Mouse (Mus musculus): ENCODE measurements at regions not wholly inside any gene's neighbourhood (a gene's known extent, or its start where the extent isn't known, plus 50 kb on each side); places are given as distances from the start of the nearest gene placed in this dataset.

DNA sequence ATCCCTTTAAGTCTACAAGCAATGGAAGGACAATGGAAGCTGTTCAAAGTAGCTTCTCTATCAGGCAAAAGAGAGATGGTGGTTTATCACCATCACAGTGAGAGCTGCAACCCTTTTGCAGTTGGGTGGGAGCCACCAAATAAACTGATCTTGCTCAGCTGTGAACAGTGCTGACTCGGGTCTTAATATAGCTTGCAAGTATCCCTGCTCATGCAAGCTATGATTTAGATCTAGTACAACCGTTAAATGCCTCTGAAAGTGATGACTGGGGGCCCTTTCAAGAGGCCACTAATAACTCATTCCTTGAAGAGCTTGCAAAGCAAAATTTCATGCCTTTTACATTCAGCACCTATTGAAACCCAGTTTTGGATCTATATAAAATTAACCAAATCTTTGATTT is 1154.5 kb upstream of the Lrrtm3 start:
- CTCF ChIA-PET, result no interaction called here
- POLR2A ChIA-PET, result no interaction called here

DNA sequence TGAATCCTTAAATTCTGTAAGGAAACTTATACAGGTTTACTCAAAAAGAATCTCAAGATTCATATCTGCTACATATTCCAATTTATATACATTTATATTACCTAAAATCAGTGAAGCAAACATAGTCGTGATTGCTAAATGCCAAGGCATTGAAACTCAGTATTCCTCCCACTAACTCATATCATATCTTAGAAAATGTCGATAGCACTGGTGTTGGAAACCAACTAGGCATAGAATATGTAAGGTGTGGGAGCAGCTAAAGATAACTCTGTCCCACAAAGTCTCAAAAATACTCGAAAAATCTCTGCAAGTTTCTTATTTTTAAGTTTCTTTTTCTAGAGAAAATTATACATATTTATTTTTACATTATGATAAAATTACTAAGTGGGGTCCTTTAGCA is 1134.1 kb upstream of the Lrrtm3 start:
- ChIA-PET POLR2A (no interaction called here), CTCF (no interaction called here)

DNA sequence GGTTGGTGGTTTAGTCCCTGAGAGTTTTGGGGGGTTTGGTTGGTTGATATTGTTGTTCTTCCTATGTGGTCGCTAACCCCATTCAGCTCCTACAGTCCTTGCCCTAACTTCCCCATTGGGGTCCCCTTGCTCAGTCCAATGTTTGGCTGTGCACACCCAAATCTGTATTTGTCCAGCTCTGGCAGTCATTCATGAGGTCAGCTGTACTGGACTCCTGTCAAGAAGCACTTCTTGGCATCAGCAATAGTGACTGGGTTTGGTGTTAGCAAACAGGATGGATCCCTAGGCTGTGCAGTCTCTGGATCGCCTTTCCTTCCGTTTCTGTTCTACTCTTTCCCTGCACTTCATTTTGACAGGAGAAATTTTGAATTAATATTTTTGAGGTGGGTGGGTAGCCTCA is 1131.1 kb upstream of the Lrrtm3 start:
- CTCF ChIA-PET, result no interaction called here
- POLR2A ChIA-PET, result no interaction called here

DNA sequence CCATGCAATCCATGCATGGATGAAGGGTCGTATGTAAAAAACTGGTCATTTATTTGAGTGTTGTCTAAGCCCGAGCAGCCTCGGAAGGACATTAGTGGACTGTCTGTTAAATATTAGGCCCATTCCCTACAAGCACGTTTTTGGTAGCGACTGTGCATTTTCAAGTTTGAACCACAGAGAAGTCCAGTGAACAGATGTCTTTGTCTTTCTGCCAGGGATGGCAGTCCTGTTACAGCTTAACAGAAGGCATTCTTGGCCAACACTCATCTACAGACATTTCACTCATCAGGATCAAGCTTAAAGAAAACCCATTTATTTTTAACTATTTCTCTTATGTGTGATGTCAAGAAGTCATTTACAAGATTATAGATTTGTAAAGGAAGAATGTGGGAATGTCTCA is 1129.2 kb upstream of the Lrrtm3 start:
- ChIA-PET CTCF (no interaction called here), POLR2A (no interaction called here)

DNA sequence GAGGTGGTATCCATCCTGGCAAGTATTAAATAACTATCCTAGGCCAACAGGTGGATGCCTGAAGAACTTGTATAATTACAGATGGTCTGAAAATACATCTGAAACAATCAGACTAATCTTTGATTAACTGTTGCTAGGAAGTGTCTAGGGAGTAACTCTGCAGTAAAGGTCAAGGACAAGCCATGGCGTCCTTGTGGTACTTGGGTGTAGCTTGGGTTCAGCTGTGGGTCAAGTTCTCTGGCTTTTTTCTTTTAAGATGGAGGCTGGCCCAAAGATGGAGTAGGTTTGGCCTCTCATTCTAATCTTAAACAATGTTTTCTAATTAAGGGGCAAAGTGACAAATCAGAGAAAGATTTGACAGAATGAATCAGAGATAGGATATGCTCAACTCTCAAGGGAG is 1126.1 kb upstream of the Lrrtm3 start:
- ChIA-PET CTCF (no interaction called here), POLR2A (no interaction called here)

DNA sequence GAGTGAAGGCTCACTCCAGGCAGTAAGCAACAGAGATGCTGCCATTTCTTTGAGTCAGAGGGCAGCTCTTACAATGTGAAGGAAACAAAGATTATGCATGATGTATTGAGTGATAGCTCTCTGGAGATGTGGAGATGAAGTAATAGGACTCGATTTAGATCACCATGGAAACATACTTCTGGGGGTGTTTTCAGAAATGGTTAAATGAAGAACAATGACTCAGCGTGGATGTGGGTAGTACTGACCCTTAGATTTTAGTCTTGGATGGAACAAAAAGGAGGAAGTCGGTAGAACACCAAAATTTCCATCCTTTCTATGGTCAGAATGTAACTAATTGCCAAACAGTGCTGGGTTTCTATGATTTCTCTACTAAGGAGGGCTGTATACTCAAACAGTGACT is 1125.1 kb upstream of the Lrrtm3 start:
- POLR2A ChIA-PET, result no interaction called here
- CTCF ChIA-PET, result no interaction called here

DNA sequence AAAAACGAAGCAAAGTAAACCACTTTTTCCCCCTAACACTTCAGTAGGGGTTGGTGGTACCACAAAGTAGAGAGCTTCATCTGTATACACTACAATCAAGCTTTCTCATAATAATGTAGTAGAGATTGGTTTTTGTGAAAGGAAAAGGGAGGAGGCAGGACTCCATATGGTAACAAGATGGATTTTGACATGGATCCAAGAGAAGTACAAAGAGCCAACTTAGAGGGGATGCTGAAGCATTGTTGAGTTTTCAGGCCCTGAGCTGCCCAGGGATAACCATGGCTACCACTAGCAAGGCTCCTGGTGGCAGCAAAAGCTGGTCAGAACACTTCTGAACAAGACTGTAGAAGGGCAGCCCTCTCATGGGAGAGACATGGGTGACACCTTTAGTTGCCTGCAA is 1093.6 kb upstream of the Lrrtm3 start:
- CTCF ChIA-PET, result no interaction called here
- POLR2A ChIA-PET, result no interaction called here

DNA sequence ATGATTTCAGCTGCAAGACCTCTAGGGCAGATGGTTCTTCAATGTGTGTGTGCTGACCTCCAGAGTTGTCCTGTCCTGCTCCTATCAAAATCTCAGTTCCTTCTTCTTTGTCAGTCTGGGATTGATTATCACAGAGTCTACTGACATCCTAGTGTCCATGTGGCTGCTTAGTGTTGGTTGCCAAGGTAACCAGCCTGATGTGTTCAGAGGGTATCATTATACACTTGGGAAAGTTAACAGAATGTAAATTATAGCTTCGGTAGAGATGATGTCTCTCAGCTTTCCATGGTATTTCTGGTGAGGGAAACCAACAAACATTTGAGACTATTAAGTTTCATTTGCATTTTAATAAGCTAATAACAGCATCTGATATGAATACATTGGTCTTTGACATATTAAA is 1092.5 kb upstream of the Lrrtm3 start:
- POLR2A ChIA-PET, result no interaction called here
- CTCF ChIA-PET, result interaction anchor here in 1 of 4 experiments (0.6 kb wide), 1 partner anchor 502 kb away, joined by 4 read pairs; no protein-coding TSS in a partner anchor

DNA sequence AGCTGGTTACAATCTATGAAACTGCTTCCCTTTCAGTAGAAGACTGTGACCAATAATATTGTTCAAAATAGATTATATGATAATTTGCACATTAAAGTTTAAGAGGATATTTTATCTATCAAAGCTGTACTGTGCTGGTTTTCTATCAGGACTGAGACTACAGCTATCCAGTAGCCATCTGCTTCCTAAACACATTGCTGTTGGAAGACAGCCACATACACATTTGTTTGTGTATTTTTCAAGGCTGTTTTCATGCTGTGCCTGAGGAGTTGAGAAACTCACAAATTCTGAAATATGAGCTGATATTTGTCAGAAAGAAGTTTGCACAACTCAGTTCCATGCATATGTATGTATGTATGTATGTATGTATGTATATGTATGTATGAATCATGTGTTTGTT is 1089.0 kb upstream of the Lrrtm3 start:
- POLR2A ChIA-PET, result no interaction called here
- CTCF ChIA-PET, result interaction anchor here in 1 of 4 experiments (0.7 kb wide), 1 partner anchor 311 kb away, joined by 3 read pairs; no protein-coding TSS in a partner anchor

DNA sequence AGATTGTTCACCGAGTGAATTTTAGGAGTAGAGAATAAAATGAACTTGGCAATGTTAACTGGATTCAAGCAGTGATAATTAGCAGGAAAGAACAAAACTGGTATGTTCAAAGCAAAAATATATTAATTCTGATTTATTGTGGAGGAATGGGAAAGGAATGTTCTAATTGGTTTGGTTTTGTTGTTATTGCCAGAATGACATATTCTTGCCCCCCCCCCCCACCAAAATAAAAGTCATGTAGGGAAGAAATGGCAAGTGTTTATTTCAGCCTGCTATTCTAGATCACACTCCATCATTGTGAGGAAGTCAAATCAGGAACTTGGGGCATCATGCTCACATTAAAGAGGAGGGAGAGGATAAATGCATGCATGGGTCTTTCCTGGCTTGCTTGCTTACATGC is 1064.1 kb upstream of the Lrrtm3 start:
- CTCF ChIA-PET, result no interaction called here
- POLR2A ChIA-PET, result no interaction called here

DNA sequence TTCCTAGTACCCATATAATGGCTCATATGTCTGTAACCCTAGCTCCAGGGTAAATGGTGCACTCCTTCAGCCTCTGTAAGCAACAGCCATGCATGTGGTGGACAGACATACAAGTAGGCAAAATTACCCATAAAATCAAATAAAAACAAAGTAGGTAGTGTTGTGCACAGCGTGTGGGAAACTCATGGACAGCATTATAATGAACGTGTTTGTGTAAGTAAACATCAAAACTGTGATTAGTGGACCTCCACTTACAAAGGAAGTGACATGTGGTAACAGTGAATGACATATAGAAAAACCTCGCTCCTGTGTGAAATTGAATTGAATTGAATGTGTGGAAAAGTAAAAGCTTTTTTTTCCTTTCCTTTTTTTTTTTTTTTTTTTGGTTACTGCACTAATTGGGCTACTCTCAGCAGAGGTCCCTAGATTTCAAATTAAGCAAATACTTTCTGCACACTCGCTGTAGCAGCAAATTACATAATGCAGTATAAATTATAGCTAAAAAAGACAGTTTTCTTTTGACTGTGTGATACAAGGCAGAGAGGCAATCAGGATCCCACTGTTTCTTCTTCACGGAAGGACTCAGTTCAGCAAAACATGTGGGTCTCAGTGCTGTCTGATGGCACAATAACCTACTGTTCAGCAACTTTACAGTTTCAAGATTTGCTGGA is 1035.0 kb upstream of the Lrrtm3 start:
- CTCF ChIA-PET, result interaction anchor here in 1 of 4 experiments (0.7 kb wide), 1 partner anchor 1106 kb away, joined by 10 read pairs; no protein-coding TSS in a partner anchor
- POLR2A ChIA-PET, result no interaction called here

DNA sequence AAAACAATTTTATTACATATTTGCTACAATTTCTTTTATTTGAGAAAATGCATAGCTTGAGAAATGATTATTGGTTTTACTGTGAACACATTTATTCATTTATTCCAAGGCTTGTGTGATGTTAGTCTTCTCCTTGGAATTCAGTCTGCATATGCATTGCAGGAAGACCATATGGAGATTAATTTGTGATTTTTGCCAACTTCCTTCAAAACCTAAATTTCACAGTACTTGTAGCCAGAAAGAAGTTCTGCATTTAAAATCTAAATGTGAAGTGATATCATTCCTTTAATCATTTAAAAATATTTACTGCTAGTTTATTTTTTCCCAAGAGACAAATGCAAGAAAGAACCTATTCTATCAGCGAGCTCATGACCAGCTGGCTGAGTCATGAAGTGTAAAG is 1028.1 kb upstream of the Lrrtm3 start:
- ChIA-PET CTCF (no interaction called here), POLR2A (no interaction called here)

DNA sequence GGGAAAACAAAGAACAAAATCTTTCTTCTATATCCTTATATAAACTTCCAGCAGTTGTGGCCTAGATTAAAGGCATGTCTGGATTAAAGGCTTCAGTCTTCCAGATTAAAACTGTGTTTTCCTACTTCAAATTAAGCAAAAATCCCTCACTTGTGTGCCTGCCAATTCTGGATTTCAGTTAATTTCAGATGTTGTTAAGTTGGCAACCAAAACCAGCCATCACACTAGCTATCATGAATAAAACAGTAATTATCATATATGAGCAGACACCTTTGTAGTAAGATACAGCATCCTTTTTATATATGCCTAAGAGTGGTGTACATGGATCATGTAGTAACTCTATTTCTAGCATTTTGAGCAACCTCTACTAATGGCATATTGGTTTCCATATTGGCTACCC is 1024.5 kb upstream of the Lrrtm3 start:
- POLR2A ChIA-PET, result no interaction called here
- CTCF ChIA-PET, result no interaction called here

DNA sequence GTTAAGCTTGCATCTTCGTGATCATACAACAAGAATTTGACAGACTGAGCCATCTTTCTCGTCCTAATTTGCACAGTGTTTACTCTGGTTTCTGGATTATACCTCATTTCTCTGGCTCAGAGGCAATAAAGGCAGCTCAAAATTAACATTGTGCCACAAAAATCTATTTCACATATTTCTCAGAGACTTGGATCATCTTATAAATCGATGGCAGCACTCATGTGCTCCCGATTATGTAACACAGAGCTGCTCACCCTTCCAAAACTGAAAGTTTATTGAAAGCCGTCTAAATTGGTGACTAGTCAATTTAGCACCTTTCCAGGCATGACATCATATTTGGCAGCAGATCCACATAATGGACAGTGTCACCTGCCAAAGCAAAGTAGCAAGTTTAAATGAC is 1020.7 kb upstream of the Lrrtm3 start:
- ChIA-PET CTCF (no interaction called here), POLR2A (no interaction called here)

DNA sequence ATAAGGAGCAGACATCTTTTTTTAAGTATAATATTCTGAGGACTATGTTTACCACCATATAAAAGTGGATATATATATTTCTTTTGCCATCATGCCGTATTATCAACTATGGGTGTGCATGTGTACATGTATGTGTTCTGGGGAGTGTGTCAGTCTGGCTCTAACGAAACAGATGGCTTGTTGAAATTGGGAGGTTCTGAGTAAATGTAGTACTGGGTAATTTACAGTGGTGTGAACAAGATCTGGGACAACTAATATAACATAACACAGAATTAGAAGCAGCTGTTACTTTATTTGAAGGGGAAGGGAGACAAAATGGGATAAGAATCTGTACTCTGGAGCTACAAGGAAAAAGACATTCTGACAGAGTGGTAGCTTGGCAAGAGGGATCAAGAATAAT is 1017.3 kb upstream of the Lrrtm3 start:
- CTCF ChIA-PET, result no interaction called here
- POLR2A ChIA-PET, result no interaction called here

DNA sequence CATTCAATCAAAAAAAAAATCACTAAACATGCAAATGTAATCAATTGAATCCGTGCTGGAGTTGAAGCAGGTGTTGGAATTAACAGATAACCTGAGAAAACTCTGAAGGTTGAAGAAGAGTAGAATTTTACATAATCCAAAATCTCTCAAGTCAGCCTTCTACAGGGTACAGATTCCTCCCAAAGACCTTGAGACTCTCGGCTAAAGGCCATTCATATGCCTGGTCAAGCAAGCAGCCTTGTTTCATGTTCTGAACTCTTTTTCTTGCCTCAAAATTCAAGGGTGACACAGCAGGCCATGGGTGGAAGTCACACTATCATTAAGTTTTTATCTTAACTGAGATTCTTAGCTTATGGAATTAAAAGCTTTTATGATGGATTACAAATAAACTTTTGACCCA is 994.4 kb upstream of the Lrrtm3 start:
- CTCF ChIA-PET, result no interaction called here
- POLR2A ChIA-PET, result no interaction called here

DNA sequence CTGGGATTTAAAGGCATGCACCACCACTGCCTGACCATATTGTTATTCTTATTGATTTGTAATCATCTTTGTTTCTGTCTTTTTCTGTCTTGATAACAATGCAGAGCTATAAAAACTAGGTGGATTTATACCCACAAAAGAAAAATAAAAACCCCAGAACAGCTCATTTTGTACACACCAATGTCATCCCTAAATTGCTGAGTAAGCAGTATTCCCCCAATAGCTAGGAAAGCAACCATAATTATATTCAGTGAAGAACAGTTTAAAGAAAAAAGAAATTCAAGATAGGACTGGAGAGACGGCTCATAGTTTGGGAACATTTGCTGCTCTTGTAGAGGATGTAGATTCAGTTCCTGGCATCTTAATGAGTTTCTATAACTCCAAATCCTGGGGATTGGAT is 991.6 kb upstream of the Lrrtm3 start:
- POLR2A ChIA-PET, result no interaction called here
- CTCF ChIA-PET, result no interaction called here

DNA sequence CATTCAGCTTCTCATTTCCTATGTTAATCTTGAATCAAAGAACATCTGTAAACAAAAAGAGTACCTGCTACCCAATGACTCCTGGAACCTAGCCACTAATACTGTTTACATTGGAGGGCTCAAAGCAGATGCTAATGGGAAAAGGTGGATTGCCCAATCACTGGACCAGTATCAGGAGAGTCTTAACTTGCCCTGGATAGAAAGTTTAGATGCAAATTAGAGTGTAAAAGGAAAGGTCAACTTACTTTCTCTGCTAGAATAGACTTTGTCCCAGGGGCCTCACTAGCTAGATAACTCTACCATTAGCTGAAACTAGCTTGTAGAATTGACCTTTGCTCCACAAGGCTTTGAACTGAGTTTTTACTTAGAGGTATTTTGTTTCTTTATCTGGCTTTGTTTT is 968.0 kb upstream of the Lrrtm3 start:
- CTCF ChIA-PET, result no interaction called here
- POLR2A ChIA-PET, result no interaction called here

Data from embryonic stem cell, embryonic (primary cell).